Mouse (Mus musculus): Measurements from ENCODE around the gene BC024978. TPM values are rescaled to one million over a fixed set of nuclear protein-coding genes. Genes with fewer than 3 reads are reported as not detected.
"Not testable (repeated sequence)": the region's sequence is repeated elsewhere in the genome, so short reads cannot be mapped to it uniquely, and the experiment has no call there.

BC024978 gene
- polyA plus RNA-seq, 2 experiments: 3.6 to 12.9 TPM

DNA sequence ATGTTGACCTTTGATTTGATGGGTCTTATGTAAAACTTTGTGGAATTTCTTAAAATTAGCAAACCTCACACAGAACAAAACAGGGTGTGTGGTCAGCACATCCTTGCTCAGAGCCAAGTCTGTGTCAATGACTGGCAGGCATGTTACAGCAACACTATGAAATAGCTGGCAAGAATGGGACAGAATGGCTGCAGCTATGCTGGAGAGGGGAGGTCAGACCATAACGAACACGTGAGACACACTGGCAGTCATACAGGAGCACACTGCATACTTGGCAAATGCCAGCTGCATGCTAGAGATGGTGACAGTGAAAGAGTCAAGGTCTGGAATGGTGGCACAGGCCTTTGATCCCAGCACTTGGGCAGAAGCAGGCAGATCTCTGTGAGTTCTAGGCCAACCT is 40.1 kb downstream of the BC024978 start:
- Histone ChIP-seq H3K4me1 (ENCODE audit: control insufficient read depth, insufficient read depth, low read length) (peaks cover 10% of the 10 kb centered on the region; the same call in 1 of the 2 replicates), H3K4me3 (replicated peaks; ENCODE audit: low read length) (no peak overlapping the region), H3K27me3 (ENCODE audit: control insufficient read depth, insufficient read depth, low read length) (no peaks in the 10 kb centered on the region), H3K4me2 (replicated peaks; ENCODE audit: low read depth, low read length, severe bottlenecking) (no peak overlapping the region), H3K9me3 (ENCODE audit: control insufficient read depth, low read length) (no peaks in the 10 kb centered on the region), H3K36me3 (ENCODE audit: control insufficient read depth, insufficient read depth, low read length) (peaks cover 25% of the 10 kb centered on the region), H3K9ac (ENCODE audit: low read depth, low read length, severe bottlenecking) (no peak overlapping the region), H3K27ac (replicated peaks; ENCODE audit: low read depth, low read length) (no peak overlapping the region)
- 87% methylated on average over 2 of the region's 2 CpGs for WGBS
- ATAC-seq (ENCODE audit: low FRiP score, low read depth): no peak
- no peak for TF ChIP-seq POLR2A (IDR thresholded peaks at IDR 0.05; ENCODE audit: borderline replicate concordance, extremely low read depth, insufficient read depth, insufficient read length)
- DNase-seq (ENCODE audit: low spot score): no peak

- H3K27me3 ChIP-seq (ENCODE audit: control insufficient read depth, insufficient read depth, low read length): no peaks in the 10 kb centered on the region
- no peaks in the 10 kb centered on the region for H3K9me3 ChIP-seq (ENCODE audit: control insufficient read depth, low read length)
- no peak for ATAC-seq (ENCODE audit: low FRiP score, low read depth)
- no peak for TF ChIP-seq POLR2A (IDR thresholded peaks at IDR 0.05; ENCODE audit: borderline replicate concordance, extremely low read depth, insufficient read depth, insufficient read length)
- no peak overlapping the region for H3K9ac ChIP-seq (ENCODE audit: low read depth, low read length, severe bottlenecking)
- H3K4me1 ChIP-seq (ENCODE audit: control insufficient read depth, insufficient read depth, low read length): peaks cover 10% of the 10 kb centered on the region; the same call in 1 of the 2 replicates
- 80% methylated on average over 2 of the region's 2 CpGs for WGBS
- H3K27ac ChIP-seq (replicated peaks; ENCODE audit: low read depth, low read length): no peak overlapping the region
- H3K4me2 ChIP-seq (replicated peaks; ENCODE audit: low read depth, low read length, severe bottlenecking): no peak overlapping the region
- H3K36me3 ChIP-seq (ENCODE audit: control insufficient read depth, insufficient read depth, low read length): peaks cover 33% of the 10 kb centered on the region
- DNase-seq (ENCODE audit: low spot score): no peak
- no peak overlapping the region for H3K4me3 ChIP-seq (replicated peaks; ENCODE audit: low read length)
These were observed 41.9 kb downstream of the BC024978 start for GRCm38 (mm10) chr7:27237527-27237926.

- no peak for DNase-seq (ENCODE audit: low spot score)
- H3K36me3 ChIP-seq (ENCODE audit: control insufficient read depth, insufficient read depth, low read length): peaks cover 43% of the 10 kb centered on the region
- H3K4me2 ChIP-seq (replicated peaks; ENCODE audit: low read depth, low read length, severe bottlenecking): no peak overlapping the region
- no peak overlapping the region for H3K9ac ChIP-seq (ENCODE audit: low read depth, low read length, severe bottlenecking)
- peaks cover 7% of the 10 kb centered on the region; the same call in 1 of the 2 replicates for H3K4me1 ChIP-seq (ENCODE audit: control insufficient read depth, insufficient read depth, low read length)
- H3K9me3 ChIP-seq (ENCODE audit: control insufficient read depth, low read length): no peaks in the 10 kb centered on the region
- no peak overlapping the region for H3K4me3 ChIP-seq (replicated peaks; ENCODE audit: low read length)
- H3K27me3 ChIP-seq (ENCODE audit: control insufficient read depth, insufficient read depth, low read length): no peaks in the 10 kb centered on the region
- ATAC-seq (ENCODE audit: low FRiP score, low read depth): no peak
- no peak overlapping the region for H3K27ac ChIP-seq (replicated peaks; ENCODE audit: low read depth, low read length)
- WGBS: 87% methylated on average over 5 of the region's 5 CpGs
- TF ChIP-seq POLR2A (IDR thresholded peaks at IDR 0.05; ENCODE audit: borderline replicate concordance, extremely low read depth, insufficient read depth, insufficient read length): no peak
These were observed 43.0 kb downstream of the BC024978 start for GRCm38 (mm10) chr7:27238568-27238967.

DNA sequence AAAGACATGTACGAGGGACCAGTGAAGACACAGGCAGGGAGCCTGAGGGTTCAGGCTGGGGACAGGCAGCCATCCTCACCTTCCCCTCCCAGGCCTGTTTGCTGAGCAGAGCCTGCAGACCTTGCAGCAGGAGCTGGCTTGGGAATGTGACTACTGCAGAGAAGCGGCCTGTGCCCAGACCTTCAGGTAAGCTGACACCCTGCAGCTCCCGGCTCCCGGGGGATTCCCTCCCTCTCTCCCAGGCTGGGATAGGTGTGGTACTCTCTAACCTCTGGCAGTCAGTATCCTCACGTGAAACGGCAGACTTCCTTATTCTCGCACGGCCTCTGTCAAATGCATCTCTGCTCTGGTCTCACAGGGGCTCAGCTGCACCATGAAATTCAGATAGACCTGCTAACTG is 47.6 kb downstream of the BC024978 start:
- no peak overlapping the region for H3K4me3 ChIP-seq (replicated peaks; ENCODE audit: low read length)
- WGBS: 51% methylated on average over 7 of the region's 8 CpGs
- TF ChIP-seq POLR2A (IDR thresholded peaks at IDR 0.05; ENCODE audit: borderline replicate concordance, extremely low read depth, insufficient read depth, insufficient read length): no peak
- H3K4me1 ChIP-seq (ENCODE audit: control insufficient read depth, insufficient read depth, low read length): no peaks in the 10 kb centered on the region
- no peaks in the 10 kb centered on the region for H3K9me3 ChIP-seq (ENCODE audit: control insufficient read depth, low read length)
- DNase-seq (ENCODE audit: low spot score) (no peak), ATAC-seq (ENCODE audit: low FRiP score, low read depth) (no peak)
- H3K4me2 ChIP-seq (replicated peaks; ENCODE audit: low read depth, low read length, severe bottlenecking): no peak overlapping the region
- no peak overlapping the region for H3K27ac ChIP-seq (replicated peaks; ENCODE audit: low read depth, low read length)
- H3K9ac ChIP-seq (ENCODE audit: low read depth, low read length, severe bottlenecking): no peak overlapping the region
- H3K27me3 ChIP-seq (ENCODE audit: control insufficient read depth, insufficient read depth, low read length): no peaks in the 10 kb centered on the region
- H3K36me3 ChIP-seq (ENCODE audit: control insufficient read depth, insufficient read depth, low read length): peaks cover 57% of the 10 kb centered on the region

- not testable (repeated sequence) for H3K27ac ChIP-seq (replicated peaks; ENCODE audit: low read depth, low read length); H3K4me1 ChIP-seq (ENCODE audit: control insufficient read depth, insufficient read depth, low read length); H3K9me3 ChIP-seq (ENCODE audit: control insufficient read depth, low read length); ATAC-seq (ENCODE audit: low FRiP score, low read depth); H3K4me2 ChIP-seq (replicated peaks; ENCODE audit: low read depth, low read length, severe bottlenecking); H3K27me3 ChIP-seq (ENCODE audit: control insufficient read depth, insufficient read depth, low read length); H3K9ac ChIP-seq (ENCODE audit: low read depth, low read length, severe bottlenecking); DNase-seq (ENCODE audit: low spot score); H3K4me3 ChIP-seq (replicated peaks; ENCODE audit: low read length)
- WGBS: 80% methylated on average over 2 of the region's 2 CpGs
- peaks cover 52% of the 10 kb centered on the region for H3K36me3 ChIP-seq (ENCODE audit: control insufficient read depth, insufficient read depth, low read length)
These were observed 48.5 kb downstream of the BC024978 start for GRCm38 (mm10) chr7:27244088-27244487.

DNA sequence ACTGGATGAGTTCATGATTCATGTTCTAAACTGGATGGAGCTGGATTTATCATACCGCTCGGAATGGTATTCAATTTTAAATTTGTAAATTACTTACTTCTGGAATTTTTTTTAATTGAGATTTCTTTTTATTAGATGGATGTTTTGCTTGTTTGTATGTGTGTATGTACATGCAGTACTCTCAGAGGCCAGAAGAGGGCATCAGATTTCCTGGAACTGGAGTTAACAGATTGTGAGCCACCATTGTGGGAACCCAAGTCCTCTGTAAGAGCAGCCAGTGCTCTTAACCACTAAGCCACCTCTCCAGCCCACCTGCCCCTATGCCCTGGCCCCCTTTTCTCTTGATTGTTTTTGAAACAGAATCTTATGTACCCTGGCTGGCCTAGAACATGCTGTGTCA is 53.6 kb downstream of the BC024978 start:
- H3K4me2 ChIP-seq (replicated peaks; ENCODE audit: low read depth, low read length, severe bottlenecking): no peak overlapping the region
- no peaks in the 10 kb centered on the region for H3K4me1 ChIP-seq (ENCODE audit: control insufficient read depth, insufficient read depth, low read length)
- no peak overlapping the region for H3K4me3 ChIP-seq (replicated peaks; ENCODE audit: low read length)
- WGBS: 91% methylated on average over 2 of the region's 2 CpGs
- no peak overlapping the region for H3K9ac ChIP-seq (ENCODE audit: low read depth, low read length, severe bottlenecking)
- no peak for DNase-seq (ENCODE audit: low spot score)
- H3K36me3 ChIP-seq (ENCODE audit: control insufficient read depth, insufficient read depth, low read length): peaks cover 30% of the 10 kb centered on the region
- no peak for TF ChIP-seq POLR2A (IDR thresholded peaks at IDR 0.05; ENCODE audit: borderline replicate concordance, extremely low read depth, insufficient read depth, insufficient read length)
- H3K27me3 ChIP-seq (ENCODE audit: control insufficient read depth, insufficient read depth, low read length): no peaks in the 10 kb centered on the region
- no peak for ATAC-seq (ENCODE audit: low FRiP score, low read depth)
- no peaks in the 10 kb centered on the region for H3K9me3 ChIP-seq (ENCODE audit: control insufficient read depth, low read length)
- H3K27ac ChIP-seq (replicated peaks; ENCODE audit: low read depth, low read length): no peak overlapping the region

Measured in limb, embryonic 14.5 days (tissue).